Mouse (Mus musculus) left cerebral cortex, postnatal 4 days (tissue): ENCODE measurements around the gene Fzd7. TPM values are rescaled to one million over a fixed set of nuclear protein-coding genes. Genes with fewer than 3 reads are reported as not detected.

Experiments
- total RNA-seq, 2 experiments: library from RNA; stranded (reverse); gene quantifications; 2 replicates each; pipeline ENCODE4 v1.2.3; 2021

Fzd7 gene
- total RNA-seq, 2 experiments from 2014 or later, result 6.9 to 7.4 TPM

Other genes starting within 250 kb of the Fzd7 start
- 10 to 100 TPM; 41.3 to 42.8 TPM for gene Als2, start 245.2 kb upstream of the Fzd7 start, total RNA-seq
- gene Cdk15, start 225.5 kb upstream of the Fzd7 start, total RNA-seq, result under 1 TPM in 1 of 2 experiments, not detected in 1; 0.34 TPM
- gene Gm973, start 33.8 kb downstream of the Fzd7 start, total RNA-seq, result 1 to 10 TPM; 6.1 to 6.7 TPM
- 100 to 1,000 TPM; 104 to 111 TPM for gene Sumo1, start 188.4 kb downstream of the Fzd7 start, total RNA-seq
- gene Nop58, start 202.5 kb downstream of the Fzd7 start, total RNA-seq, result 100 to 1,000 TPM in 1 of 2 experiments, 10 to 100 TPM in 1; 96.8 to 112 TPM